Mouse (Mus musculus) midbrain, postnatal 0 days (tissue): ENCODE measurements at regions not wholly inside any gene's neighbourhood (a gene's known extent, or its start where the extent isn't known, plus 50 kb on each side); places are given as distances from the start of the nearest gene placed in this dataset.

Source experiments
- ATAC-seq: fragments of 200-750 bp; cut with Nextera tagmentation; 2 replicates; pipeline ENCODE4 v1.8.0; 2017; ENCODE audit warnings: moderate number of reproducible peaks, mild to moderate bottlenecking, moderate TSS enrichment, moderate library complexity; ENCODE audit not compliant: low FRiP score
- DNase-seq: peaks from one replicate; pipeline ENCODE4 v3.0.0-alpha.2; 2015; ENCODE audit warnings: low spot score
- H3K27ac ChIP-seq: fragments of 300-500 bp; sonication (generic); 2 replicates; pipeline ENCODE4 v1.5.1; 2014; ENCODE audit warnings: low read depth, mild to moderate bottlenecking, low read length, mixed read lengths
- H3K27me3 ChIP-seq: fragments of 300-500 bp; sonication (generic); 2 replicates; pipeline ENCODE4 v1.6.1; 2014; ENCODE audit warnings: low read length, control low read depth, mixed read lengths; ENCODE audit not compliant: insufficient read depth
- H3K36me3 ChIP-seq: fragments of 300-500 bp; sonication (generic); 2 replicates; pipeline ENCODE4 v1.6.1; 2014; ENCODE audit warnings: low read length, control low read depth, mixed read lengths; ENCODE audit not compliant: insufficient read depth
- H3K4me1 ChIP-seq: fragments of 300-500 bp; sonication (generic); 2 replicates; pipeline ENCODE4 v1.6.1; 2014; ENCODE audit warnings: mild to moderate bottlenecking, control low read depth, antibody characterized with exemption, low read length, mixed read lengths; ENCODE audit not compliant: insufficient read depth
- H3K4me2 ChIP-seq: fragments of 300-500 bp; sonication (generic); 2 replicates; pipeline ENCODE4 v1.6.1; 2014; ENCODE audit warnings: low read depth, mild to moderate bottlenecking, low read length, mixed read lengths; ENCODE audit not compliant: poor library complexity, severe bottlenecking
- H3K4me3 ChIP-seq: fragments of 300-500 bp; sonication (generic); 2 replicates; pipeline ENCODE4 v1.5.1; 2014; ENCODE audit warnings: low read depth, mild to moderate bottlenecking, low read length, moderate library complexity
- H3K9ac ChIP-seq: fragments of 300-500 bp; sonication (generic); replicated peaks from 2 replicates; pipeline ENCODE4 v1.6.1; 2014; ENCODE audit warnings: mild to moderate bottlenecking, low read length, moderate library complexity, mixed read lengths; ENCODE audit not compliant: poor library complexity, severe bottlenecking
- H3K9me3 ChIP-seq: fragments of 300-500 bp; sonication (generic); 2 replicates; pipeline ENCODE4 v1.6.1; 2016; ENCODE audit warnings: low read length, control low read depth
- CTCF ChIP-seq: IDR thresholded peaks from 2 replicates; pipeline ENCODE4 v1.5.1; 2016; ENCODE audit warnings: antibody characterized with exemption, mild to moderate bottlenecking
- WGBS: fragments of 180-500 bp; shearing (Covaris S2); extraction: QIAGEN DNeasy Blood & Tissue Kit; methylation state at CpG from one replicate; pipeline ENCODE4 v1.1.7; 2014; 5-methylcytosine and 5-hydroxymethylcytosine counted together

GRCm38 (mm10) chr16:76540328-76540923, 166.8 kb upstream of the Nrip1 start:
- no peaks in the 10 kb centered on the region for H3K27me3 ChIP-seq
- no peak for DNase-seq

GRCm38 (mm10) chr16:76539669-76540068, 166.0 kb upstream of the Nrip1 start:
- H3K9me3 ChIP-seq = no peaks in the 10 kb centered on the region
- H3K9ac ChIP-seq = no peak overlapping the region
- DNase-seq (peak; percentile 39), ATAC-seq (0 out of 2 replicates have a peak, but pooled peaks have one; percentile 41)
- no peaks in the 10 kb centered on the region for H3K36me3 ChIP-seq
- no peak for TF ChIP-seq CTCF
- no peaks in the 10 kb centered on the region for H3K27me3 ChIP-seq
- H3K4me1 ChIP-seq = no peaks in the 10 kb centered on the region
- no peak overlapping the region for H3K4me3 ChIP-seq
- WGBS = 16% methylated on average over 6 of the region's 6 CpGs
- H3K27ac ChIP-seq = no peak overlapping the region
- no peak overlapping the region for H3K4me2 ChIP-seq

More at GRCm38 (mm10) chr16:76540328-76540923, 166.8 kb upstream of the Nrip1 start:
- Histone ChIP-seq H3K4me2 (no peak overlapping the region), H3K4me3 (no peak overlapping the region), H3K9ac (no peak overlapping the region), H3K36me3 (no peaks in the 10 kb centered on the region), H3K9me3 (no peaks in the 10 kb centered on the region), H3K4me1 (no peaks in the 10 kb centered on the region), H3K27ac (no peak overlapping the region)
- 59% methylated on average over 8 of the region's 8 CpGs for WGBS
- no peak for TF ChIP-seq CTCF
- ATAC-seq = no peak

- no peak for TF ChIP-seq CTCF
- no peaks in the 10 kb centered on the region for H3K27me3 ChIP-seq
- no peak overlapping the region for H3K4me3 ChIP-seq
- 94% methylated on average over 11 of the region's 11 CpGs for WGBS
- ATAC-seq = no peak
- no peak for DNase-seq
- H3K36me3 ChIP-seq = no peaks in the 10 kb centered on the region
- no peaks in the 10 kb centered on the region for H3K4me1 ChIP-seq
- H3K4me2 ChIP-seq = no peak overlapping the region
- no peaks in the 10 kb centered on the region for H3K9me3 ChIP-seq
- no peak overlapping the region for H3K9ac ChIP-seq
- H3K27ac ChIP-seq = no peak overlapping the region
Observed at GRCm38 (mm10) chr16:76537871-76538270, 164.2 kb upstream of the Nrip1 start.

GRCm38 (mm10) chr16:76532928-76533217, 159.2 kb upstream of the Nrip1 start:
- no peak overlapping the region for H3K4me3 ChIP-seq
- no peaks in the 10 kb centered on the region for H3K36me3 ChIP-seq
- no peak for TF ChIP-seq CTCF

GRCm38 (mm10) chr16:76532142-76532927, 158.7 kb upstream of the Nrip1 start:
- H3K9me3 ChIP-seq = no peaks in the 10 kb centered on the region
- no peak for TF ChIP-seq CTCF
- WGBS = 80% methylated on average over 19 of the region's 19 CpGs
- ATAC-seq = no peak
- H3K4me3 ChIP-seq = no peak overlapping the region
- DNase-seq = no peak
- H3K4me2 ChIP-seq = no peak overlapping the region
- no peak overlapping the region for H3K9ac ChIP-seq
- no peaks in the 10 kb centered on the region for H3K36me3 ChIP-seq
- no peaks in the 10 kb centered on the region for H3K4me1 ChIP-seq
- no peak overlapping the region for H3K27ac ChIP-seq
- H3K27me3 ChIP-seq = no peaks in the 10 kb centered on the region

More at GRCm38 (mm10) chr16:76532928-76533217, 159.2 kb upstream of the Nrip1 start:
- Histone ChIP-seq H3K4me1 (no peaks in the 10 kb centered on the region), H3K27ac (no peak overlapping the region), H3K27me3 (no peaks in the 10 kb centered on the region), H3K4me2 (no peak overlapping the region), H3K9ac (no peak overlapping the region), H3K9me3 (no peaks in the 10 kb centered on the region)
- DNase-seq = no peak
- ATAC-seq = no peak
- 92% methylated on average over 8 of the region's 8 CpGs for WGBS

- DNase-seq (no peak), ATAC-seq (no peak)
- no peak overlapping the region for H3K4me3 ChIP-seq
- H3K27ac ChIP-seq = no peak overlapping the region
- H3K4me2 ChIP-seq = no peak overlapping the region
- H3K4me1 ChIP-seq = no peaks in the 10 kb centered on the region
- H3K9me3 ChIP-seq = no peaks in the 10 kb centered on the region
- no peak overlapping the region for H3K9ac ChIP-seq
- no peak for TF ChIP-seq CTCF
- WGBS = 94% methylated on average over 3 of the region's 3 CpGs
- H3K36me3 ChIP-seq = no peaks in the 10 kb centered on the region
- H3K27me3 ChIP-seq = no peaks in the 10 kb centered on the region
Observed at GRCm38 (mm10) chr16:76530886-76531285, 157.3 kb upstream of the Nrip1 start.
